Mouse (Mus musculus) heart, adult 2 months (tissue): Measurements from ENCODE around the gene Tbc1d16.

Experiments used
- CTCF ChIP-seq: fragments of 200-600 bp; IDR thresholded peaks from 2 replicates; pipeline ENCODE4 v1.8.1; 2022; ENCODE audit warnings: antibody characterized with exemption, mild to moderate bottlenecking, moderate library complexity
- EP300 ChIP-seq: fragments of 200-500 bp; IDR thresholded peaks from 2 replicates; pipeline ENCODE4 v1.6.1; 2011; ENCODE audit warnings: low read depth, low read length, control low read depth; ENCODE audit not compliant: insufficient read depth

DNA sequence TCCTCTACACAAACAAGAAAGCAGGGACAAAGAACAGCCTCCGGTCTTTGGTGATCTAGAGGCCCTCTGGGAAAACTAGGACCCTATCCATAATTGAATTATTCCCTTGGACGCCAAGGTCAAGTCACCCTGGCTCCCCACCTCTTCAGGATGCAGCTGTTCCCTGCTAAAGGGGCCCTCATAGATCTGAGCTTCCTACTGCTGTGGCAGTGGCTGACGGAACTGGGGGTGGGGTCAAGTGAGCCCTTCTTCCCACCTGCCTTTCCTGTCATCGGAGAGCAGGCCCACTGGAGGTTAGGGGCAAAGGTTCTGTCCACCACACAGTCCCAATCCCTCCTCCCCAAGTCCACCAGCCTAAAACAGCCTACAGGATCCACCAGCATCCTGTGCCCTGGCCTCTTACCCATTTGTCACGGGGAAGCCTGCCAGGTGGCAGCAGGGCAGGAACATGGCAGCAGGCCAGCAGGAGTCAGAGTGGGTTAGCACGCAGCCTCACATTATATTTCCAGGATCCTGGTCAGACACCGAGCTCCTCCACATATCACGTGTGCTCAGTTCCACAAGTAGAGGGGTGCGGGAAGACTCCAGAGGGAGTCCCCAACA lies 12.3 kb downstream of the Tbc1d16 start:
- no peak; the same call in 1 of the 2 replicates for TF ChIP-seq EP300
- no peak for TF ChIP-seq CTCF
